In the genomic region with DNA sequence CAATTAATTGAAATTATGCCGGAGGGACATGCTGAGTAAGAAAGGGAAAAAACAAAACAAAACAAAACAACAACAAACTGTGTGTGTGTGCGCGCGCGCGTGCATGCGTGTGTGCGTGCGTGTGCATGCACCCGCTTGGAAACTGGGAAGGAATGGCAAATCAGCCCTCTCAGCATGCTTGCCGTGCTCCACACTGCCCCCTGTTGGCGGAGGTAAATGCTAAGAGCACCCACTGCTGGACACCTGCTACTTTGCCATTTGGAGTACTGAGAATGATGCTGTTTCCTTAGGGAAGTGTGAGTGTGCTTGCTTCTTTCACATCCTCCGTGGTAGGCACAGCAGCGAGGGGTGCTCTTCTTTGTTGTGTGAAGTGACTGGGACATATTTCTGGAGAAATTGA, we compare ENCODE assay signal across 8 mouse cellular contexts.
DNase-seq lines count a peak whose midpoint lies in the region; ATAC-seq lines count a peak whose summit lies in the region.

No protein-coding gene starts in this region.

- peak; percentile 9 for DNase-seq in gastrocnemius, postnatal 10 days
- no peak for DNase-seq in gastrocnemius, adult 18-20 months (ENCODE audit: low spot score)
- peak; percentile 44 for DNase-seq in A20 (ENCODE audit: low read depth, low spot score)
- DNase-seq in adrenal gland, postnatal 10 days = peak; percentile 29
- DNase-seq in urinary bladder, postnatal 25 days (ENCODE audit: low spot score) = no peak
- no peak for DNase-seq in right cerebral cortex, postnatal 25 days
- DNase-seq in layer of hippocampus, adult 8-10 months (ENCODE audit: low spot score in 2 of 2) = no peak

- 0 out of 2 replicates have a peak, but pooled peaks have one; percentile 26 for ATAC-seq in neutrophil, adult 5-6 weeks (ENCODE audit: extremely low read depth, insufficient number of reproducible peaks, low FRiP score, poor library complexity, severe bottlenecking)

Comparison
In these comparisons a context has a peak if more than half of its experiments do, and no peak if none do; other contexts are left out.
1. DNase-seq: peak in gastrocnemius, postnatal 10 days (single experiment), A20 (single experiment) and adrenal gland, postnatal 10 days (single experiment); none in gastrocnemius, adult 18-20 months (single experiment), urinary bladder, postnatal 25 days (single experiment), right cerebral cortex, postnatal 25 days (single experiment) and layer of hippocampus, adult 8-10 months (0 of 2).